Mouse (Mus musculus) cerebellum, adult 9-11 months (tissue): Measurements from ENCODE around the gene 1700069L16Rik.
A peak's percentile ranks its signal among the peaks of the same experiment; 100 is the strongest.

Experiments
- DNase-seq: peaks from one replicate; pipeline ENCODE4 v3.0.0; 2022

The 1700069L16Rik gene

DNA sequence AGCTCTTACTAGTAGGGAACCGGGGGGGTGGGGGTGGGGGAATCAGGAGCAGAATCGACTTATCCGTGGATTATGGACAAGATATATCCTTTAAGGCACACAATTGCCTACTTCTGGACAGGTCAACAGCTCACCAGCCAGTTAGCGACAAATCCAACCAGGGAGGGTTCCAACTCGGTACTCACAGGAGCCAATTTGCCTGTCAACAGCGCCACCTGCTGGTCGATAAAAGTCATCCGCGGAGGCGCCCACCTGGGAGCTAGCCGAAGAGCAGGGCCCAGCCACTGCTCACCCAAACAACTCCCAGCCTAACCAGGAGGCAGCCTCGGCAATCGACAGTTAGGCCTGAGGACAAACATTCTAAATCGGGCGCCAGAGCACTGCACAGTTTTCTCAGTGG, at the start of gene 1700069L16Rik:
Gene 1700069L16Rik, minus strand, starts transcription at position 327 of the 400 bp plus-strand sequence.
- peak; percentile 95 for DNase-seq

DNA sequence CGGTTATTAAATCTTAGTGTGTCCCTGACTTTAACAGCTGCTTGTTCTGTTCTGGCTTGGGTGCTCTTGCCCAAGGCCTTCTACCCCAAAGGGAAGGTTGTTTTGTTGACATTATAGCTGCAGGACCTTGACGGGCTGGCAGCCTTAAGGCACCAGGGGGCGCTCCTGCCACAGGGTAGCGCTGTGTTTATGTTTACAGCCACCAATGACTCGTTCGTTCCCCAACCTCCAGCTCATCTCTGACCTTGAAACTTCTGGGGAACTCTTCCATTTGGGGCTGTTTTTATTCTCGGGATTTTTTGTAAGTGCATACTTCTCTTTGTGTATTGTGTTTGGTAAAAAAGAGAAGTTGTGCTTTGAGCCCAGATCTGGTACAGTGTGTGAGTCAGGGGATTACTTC, 49.1 kb upstream of the 1700069L16Rik start:
- peak; percentile 73 for DNase-seq

DNA sequence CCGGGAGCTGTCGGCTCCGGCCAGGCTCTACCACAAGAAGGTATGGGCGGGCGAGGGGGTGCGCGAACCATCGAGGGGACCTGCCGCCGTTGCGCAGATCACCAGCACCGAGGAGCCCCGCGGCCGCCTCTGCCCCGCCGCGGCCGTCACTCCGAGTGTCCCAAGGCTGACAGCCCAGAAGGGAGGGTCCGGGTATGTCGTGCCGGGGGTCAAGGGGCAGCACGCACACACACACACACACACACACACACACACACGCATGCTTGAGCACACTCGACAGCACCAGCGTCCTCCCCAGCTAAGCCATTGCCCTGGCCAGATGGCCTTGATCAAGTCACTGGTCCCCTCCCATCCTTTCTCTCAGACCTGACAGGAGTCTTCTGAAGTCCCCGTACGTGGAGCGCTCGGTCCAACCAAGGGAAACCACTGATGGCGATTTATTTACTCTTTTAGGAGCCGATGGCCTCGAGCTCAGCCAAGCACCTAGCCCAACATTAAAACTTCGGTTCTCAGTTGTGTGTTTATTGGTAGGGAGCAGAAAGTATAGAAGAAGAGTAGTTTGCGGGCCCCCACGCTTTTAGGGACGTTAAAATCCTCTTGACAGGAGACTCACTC, 48.4 kb upstream of the 1700069L16Rik start:
- no peak for DNase-seq

DNA sequence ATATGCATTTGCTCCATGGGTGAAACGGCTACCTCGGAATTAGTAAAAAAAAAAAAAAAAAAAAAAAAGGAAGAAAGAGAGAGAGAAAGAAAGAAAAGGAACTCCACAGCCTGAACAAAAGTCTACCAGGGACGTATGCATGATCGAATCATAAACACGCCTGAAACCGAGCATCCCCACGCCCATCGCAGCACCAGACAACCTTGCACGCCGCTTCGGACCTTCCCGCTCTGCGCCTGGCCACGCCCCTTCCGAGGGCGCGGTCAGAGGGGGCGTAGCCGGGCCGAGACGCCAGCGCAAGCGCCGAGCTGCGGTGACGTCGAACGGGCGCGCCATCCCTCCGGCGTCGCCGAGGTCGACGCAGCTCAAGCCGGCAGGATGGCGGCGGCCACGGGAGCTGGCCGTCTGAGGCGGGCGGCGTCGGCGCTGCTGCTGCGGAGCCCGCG, 47.9 kb upstream of the 1700069L16Rik start, which contains the start of the genes Sart3 and Iscu:
Gene Sart3, minus strand, starts transcription at position 61 of the 446 bp plus-strand sequence.
Gene Iscu, plus strand, starts transcription at position 299 of the 446 bp plus-strand sequence.
- peak; percentile 95 for DNase-seq

DNA sequence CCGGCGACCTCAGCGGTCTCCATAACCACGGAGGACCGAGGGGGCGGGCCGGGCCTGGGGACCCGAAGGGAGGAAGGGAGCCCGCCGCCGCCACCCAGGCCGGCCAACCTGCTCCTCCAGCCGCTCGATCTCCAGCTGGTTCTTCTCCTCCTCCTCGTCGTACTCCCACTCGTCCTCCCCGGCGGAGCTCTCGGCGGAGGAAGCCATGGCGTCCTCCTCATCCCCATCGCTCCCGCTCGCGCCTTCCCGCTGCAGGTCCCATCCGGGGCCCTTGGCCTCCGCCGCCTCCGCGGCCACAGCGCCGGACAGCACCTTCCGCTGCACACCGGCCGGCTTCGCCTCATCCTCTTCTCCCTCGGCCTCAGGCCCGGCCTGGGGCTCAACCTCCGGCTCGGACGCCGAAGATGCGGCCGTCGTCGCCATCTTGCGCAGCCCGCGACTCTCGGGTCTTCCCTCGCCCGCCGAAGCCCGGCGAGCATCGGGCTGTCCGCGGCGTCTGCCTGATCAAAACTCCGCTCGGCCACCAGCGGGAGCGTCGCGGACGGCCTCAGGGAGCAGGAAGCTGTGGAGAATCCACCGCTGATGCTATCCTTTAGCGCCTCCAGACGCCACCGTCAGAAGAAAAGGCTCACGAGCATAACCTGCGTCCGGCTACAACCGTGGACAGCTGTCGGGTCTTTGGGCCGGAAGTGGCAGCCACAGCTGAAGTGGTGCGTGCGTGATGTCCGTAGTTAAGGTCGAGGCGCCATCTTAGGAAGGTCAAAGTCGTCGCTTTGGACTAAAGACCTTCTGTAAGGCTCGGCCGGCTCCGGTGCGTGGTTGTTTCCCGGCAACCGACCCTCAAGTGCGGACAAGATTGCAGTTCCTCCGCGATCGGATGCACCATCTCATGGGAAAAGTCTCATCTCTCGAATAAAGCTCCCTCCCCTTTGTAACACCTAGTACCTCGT, 46.9 kb upstream of the 1700069L16Rik start:
- peak; percentile 91 for DNase-seq

DNA sequence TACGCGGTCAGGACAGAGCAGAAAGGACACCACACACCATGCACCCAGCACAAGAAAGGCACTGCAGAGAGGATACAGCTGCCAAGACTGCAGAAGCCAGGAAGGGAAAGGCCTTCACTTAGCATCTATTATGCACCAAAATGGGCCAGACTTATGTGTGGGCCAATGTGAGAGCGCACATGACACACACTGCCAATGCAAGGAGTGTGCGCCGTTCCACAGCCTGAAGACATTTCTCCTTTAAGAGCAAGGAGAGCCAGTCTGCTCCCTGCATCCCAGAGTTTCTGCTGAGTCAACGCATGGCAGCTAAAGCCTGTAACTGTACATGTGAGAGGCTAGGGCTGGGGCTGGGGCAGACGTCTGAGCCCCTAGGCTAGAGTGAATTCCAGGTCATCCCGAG, 44.2 kb upstream of the 1700069L16Rik start:
- DNase-seq: no peak

DNA sequence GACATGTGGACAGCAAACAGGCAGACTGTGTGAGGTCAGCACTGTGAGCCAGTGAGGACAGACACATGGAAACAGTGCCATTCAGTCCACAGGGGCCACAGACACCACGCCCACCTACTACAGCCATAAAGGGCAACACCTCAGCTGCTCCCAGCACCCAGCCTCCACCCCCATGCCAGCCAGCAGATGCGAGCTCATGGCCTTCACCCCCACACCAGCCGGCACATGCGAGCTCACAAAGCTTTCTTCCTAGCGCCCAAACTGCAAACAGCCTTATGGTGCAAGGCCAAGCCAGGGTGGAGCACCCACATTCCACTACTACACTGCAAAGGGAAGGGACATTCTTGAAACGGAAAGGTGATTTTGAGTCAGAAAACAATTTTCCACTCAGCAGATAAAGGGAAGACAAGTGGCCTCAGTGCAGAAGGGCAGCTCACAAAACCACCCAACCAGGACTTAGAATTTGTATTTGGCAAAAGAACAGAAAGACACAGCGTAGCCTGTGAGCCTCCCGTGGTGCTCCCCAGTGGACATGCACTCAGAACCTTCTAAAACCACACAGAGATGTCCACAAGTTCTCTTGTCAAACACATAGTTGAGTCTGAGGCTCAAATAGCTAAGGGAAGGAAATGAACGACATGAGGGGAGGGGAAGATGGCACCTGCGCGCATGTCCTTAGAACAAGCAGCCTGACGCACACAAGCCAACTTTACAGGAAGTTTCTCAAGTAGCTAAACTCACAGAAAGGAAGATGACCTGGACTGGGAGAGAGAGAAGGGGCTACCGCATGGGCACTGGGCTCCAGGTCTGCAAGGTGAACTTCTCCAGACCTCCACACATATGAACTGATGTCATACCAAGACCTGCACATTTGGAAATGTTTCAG, 41.3 kb upstream of the 1700069L16Rik start:
- DNase-seq: no peak

DNA sequence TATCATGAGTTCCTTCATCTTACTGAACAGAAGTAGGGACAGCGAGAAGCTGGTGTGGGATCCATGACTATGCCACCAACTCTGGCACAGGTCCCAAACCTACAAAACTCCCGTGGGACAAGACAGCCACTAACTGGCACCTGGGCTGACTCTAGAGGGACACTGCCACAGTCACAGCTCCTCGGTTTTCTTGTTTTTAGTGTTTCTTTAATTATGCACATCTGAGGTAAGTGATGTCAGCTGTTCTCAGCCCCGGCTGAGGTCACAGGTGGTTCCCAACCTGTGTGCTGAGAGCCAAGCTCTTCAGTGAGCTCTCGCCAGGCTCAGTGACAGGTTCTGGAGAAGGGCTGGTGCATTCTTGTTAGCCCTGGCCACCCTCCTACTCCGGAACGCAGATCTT, 39.9 kb upstream of the 1700069L16Rik start:
- no peak for DNase-seq

DNA sequence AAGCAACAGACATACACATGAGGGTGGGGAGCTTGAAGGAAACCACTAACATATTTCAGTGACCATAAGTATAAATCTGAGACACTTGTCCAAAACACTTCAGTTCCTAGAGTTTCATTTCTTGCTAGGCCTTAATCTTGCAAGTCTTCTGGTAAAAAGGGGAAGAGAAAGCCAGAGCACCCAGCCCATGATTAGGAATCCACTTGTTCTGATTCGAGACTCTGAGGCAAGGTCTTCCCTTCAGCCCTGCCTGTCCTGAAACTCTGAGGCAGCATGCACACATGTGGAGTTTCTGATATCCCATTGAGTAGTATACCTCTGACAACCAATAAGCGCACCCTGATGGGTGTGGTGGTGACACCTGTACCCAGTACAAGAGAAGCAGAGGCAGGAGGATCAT, 37.0 kb upstream of the 1700069L16Rik start:
- DNase-seq: no peak

DNA sequence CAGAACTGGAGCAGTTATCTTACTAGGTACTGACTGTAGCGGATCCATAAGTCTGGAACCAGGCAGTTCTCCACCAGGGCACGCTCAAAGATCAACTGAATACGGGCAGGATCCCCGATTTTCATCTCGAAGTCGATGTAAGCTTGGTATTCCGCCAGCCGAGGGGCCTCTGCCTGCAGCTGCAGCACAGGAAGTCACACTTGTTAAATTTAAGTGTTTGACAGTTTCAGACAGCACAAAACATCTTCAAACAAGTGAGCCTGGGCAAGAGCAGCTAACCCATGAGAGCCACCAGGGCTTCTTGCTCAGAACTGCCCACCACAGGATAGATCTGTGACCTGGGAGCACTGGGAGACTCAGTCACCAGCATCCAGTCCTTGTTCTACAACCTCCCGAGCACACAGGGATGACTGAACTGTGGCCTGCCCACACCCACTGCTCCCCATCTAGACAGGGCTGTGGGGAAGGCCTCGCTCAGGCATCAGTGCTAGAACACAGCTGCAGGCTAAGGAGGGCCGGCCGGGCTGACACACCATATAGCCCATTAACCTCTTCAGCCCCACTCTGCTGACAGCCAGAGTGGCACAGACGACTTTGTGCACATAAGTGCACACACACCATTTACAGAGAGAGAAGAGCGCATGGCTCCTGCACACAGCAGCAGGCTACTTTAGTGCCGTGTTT, 30.9 kb upstream of the 1700069L16Rik start:
- DNase-seq: no peak

DNA sequence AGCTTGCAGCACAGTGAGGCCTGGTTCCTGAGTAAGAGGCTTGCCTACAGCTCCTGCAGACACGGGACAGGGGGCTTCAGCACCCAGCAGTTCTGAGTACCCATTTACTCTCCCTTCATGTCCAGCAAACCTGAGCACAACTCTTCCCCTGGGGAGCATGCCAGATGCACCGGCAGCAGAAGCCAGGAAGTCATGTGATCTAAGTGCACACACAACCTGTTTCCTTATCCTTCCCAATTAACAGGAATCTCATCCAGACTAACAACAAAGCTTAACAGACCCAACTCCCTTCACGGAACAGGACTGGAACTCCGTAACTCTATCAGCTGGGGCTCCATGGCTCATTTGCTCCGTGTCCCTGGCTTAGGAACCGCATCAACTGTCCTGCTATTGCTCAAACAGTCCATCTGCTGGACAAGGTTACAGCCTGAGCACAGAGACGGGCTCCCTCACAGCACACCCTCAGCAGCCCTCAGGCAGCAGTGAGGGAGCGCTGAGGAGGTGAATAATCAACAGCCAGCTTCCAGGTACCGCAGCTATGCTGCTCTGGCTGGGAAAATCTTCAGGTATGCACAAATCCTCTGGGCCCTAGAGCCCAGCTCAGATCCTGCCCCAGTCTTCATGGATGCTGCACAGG, 27.1 kb upstream of the 1700069L16Rik start:
- DNase-seq: no peak

DNA sequence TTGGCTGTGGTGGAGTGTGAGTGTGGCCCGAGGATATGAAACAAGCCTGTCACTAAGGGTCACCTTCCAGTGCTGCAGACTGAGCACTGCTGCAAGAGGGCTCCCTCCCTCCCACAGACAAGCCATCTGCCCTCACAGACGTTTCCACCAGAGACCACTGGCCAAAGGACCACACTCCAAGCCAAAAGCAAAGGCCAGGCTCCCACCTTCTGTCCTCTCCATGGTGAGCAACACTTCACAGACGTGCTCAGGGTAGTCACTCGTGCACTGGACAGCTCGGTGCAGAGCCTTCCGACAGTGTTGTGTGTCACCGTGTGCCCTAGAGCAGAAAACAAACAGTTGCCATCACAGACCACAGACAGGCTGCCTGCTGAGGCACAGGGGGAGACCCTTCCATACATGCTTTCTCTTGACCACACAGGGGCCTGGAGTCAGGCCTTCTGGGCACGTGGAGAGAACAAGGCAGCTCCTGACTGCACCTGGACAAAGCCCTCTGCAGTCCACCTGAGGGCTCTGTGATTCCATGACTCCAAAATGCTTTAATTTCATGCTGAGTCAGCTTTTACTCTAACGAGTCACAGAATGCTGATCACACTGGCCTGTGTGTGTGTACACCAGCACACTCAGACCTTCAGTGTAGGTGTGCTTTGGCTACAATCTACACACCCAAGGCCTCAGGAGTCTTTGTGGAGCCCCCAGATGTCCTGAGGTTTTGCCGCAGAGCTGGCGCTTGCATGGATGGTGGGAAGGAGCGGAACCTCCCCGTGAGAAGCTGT, 24.2 kb upstream of the 1700069L16Rik start:
- DNase-seq: peak; percentile 56

DNA sequence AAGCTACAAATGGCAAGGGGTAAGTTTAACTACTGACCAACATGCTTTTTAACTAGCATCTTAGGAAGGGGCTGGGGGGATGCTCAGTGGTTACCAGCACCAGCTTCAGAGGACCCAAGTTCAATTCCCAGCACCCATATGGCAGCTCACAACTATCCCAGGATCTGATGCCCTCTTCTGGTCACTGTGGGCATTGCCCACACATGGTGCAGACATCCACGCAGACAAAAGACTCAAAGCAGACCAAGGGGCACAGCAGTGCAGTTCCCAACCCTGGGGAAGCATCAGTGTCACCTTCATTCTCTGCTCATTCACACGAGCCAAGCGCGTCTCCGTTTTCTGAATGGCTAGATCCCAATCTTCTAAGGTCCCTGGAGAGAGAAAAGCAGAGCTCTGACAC, 23.1 kb upstream of the 1700069L16Rik start:
- DNase-seq: no peak

DNA sequence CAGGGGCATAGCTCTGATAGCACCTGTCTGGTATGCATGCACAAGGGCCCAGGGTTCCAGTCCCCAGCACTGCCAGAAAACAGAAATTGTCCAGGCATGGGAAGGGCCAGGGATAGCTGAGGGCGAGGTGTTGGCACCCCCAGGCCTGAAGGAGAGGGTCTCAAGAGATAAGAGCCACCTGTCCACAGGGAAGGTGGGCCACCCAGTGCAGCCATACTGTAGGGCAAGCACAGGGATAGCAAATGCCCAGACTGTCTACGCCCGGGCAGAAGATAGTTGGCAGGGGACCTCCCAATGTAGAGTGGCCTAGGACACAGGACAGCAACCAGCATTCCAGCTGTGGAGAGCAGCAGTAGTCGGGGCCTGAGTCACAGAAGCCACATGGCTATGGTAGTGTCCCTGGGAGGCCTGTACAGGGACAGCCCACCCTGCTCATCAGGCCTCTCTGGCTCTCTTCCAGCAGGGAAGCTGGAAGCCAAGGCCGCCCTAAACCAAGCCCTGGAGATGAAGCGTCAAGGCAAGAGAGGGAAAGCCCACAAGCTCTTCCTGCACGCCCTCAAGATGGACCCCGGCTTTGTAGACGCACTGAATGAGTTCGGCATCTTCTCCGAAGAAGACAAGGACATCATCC, 13.2 kb upstream of the 1700069L16Rik start:
- peak; percentile 54 for DNase-seq

DNA sequence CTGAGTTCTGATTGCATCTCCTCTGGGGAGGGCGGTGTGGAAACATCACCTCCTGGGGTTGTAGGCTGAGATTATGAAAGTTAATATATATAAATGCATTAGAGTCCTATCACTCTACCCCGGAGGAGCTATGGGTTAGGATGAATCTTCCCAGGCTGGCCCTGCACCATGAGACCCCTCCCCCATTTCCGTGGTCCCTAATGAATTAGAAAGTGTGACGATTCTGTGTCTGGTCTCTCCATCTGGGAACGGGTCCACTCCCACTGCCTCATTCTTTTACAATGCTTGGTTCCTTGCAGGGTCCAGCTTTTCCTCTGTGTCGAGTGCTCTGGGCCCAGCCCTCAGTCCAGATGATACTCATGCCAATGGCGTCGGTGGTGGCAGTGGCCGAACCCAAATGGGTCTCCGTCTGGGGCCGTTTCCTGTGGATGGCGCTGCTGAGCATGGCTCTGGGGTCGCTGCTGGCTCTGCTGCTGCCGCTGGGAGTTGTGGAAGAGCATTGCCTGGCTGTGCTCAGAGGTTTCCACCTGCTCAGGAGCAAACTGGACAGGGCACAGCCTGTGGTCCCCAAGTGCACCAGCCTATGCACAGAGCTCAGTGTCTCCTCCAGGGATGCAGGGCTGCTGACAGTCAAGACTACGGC, 12.1 kb upstream of the 1700069L16Rik start:
- DNase-seq: peak; percentile 66

DNA sequence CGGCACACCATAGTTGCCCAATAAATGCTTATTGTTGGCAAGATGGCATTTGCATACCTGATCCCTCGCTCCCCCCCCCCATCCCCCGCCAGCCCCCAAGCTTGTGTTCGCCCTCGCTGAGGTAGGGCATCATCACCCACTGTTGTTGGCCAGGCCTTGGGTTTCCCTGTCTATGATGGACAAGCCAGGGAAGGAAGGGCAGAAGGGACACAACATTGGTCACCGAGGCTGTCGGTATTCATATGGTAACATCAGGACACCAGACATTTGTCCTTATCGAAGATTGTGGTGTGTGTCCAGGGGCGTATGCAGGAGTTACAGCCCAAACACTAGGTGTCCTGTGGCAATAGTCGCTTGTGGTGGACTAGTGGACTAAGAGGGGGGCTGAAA, 11.5 kb upstream of the 1700069L16Rik start:
- DNase-seq: no peak

DNA sequence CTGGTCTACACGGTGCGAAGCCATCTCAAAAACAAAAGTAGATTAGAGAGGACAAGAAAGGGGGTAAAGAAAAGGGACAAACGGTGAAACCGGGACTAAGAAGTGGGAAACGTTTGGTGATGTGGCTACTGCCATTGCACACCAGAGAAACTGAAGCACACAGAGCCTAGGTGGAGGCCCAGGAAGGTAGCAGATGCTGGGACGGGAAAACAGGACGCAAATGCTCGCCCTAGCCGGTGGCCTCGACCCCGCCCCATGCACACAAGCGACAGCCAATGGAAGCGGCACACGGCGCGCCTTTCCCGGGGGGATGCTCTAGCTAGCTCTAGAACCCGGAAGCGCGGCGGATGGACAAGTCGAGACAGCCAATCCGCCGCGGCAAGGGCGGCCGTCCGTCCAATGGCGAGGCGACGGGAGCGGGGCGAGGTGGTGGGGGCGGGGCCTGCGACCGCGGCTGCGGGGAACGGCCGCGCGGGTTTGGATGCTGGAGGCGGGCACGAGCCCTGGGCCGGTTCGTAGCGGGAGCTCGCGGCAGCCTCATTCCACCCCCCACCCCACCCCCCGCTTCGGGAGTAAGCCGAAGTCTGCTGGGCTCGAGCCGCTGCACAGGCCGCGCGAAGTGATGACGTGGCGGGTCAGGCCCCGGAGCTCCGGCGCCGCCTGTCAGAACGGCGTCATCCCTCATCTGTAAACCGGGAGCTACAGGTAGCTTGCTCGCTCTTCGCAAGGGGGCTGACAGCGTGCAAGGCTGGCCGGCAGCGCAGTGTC, 11.0 kb upstream of the 1700069L16Rik start, which contains the start of gene Ficd:
Gene Ficd, plus strand, starts transcription at position 459 of the 768 bp plus-strand sequence.
- DNase-seq: peak; percentile 95

DNA sequence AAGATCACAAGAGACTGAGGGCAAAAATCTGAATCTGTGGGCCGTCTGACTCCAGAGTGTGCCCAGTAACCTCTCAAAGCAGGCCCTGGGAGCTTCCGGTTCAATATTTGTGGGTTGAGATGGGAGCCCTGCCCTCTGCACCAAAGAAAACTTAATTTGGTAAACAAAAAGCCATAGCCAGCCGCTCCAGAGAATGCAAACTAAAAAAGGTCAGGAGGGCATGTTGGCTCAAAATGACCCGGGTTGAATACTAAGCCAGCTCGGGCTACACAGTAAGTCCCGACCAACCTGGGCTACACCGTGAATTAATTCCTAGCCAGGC, 10.4 kb upstream of the 1700069L16Rik start:
- no peak for DNase-seq

DNA sequence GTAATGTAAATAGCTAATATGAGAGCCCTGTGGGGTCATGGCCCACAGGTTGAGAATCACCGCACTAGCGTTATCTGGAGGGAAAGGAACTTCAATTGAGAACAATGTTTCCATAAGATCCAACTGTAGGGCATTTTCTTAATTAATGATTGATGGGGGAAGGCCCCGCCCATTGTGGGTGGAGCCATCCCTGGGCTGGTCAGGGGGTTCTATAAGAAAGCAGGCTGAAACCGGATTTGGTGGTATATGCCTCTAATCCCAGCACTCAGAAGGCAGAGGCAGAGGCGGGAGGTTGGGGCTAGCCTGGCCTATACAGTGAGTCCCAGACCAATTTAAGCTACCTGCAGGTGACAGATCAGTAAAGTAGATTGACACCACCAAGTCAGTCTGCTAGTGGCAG, 9.8 kb upstream of the 1700069L16Rik start:
- peak; percentile 55 for DNase-seq
